Comparison of ENCODE assay signal across 8 mouse cellular contexts in genomic region chr1:177322745-177323299, GRCm38 (mm10).
DNase-seq lines count a peak whose midpoint lies in the region; ATAC-seq and TF ChIP-seq lines count a peak whose summit lies in the region.

No protein-coding gene starts in this region.

- no peaks in the 10 kb centered on the region for H3K9me3 ChIP-seq in kidney, embryonic 15.5 days (replicated peaks)
- H3K9me3 ChIP-seq in intestine, postnatal 0 days (ENCODE audit: control insufficient read depth) = no peaks in the 10 kb centered on the region
- peaks cover 26% of the 10 kb centered on the region for H3K9me3 ChIP-seq in megakaryocyte, embryonic 14.5 days

- peak overlapping the region; percentile 53 for H3K4me3 ChIP-seq in kidney, embryonic 15.5 days (replicated peaks)
- peak overlapping the region; percentile 50 for H3K4me3 ChIP-seq in bone marrow macrophage, adult 2 months (ENCODE audit: insufficient read depth, low read length)
- peak overlapping the region; percentile 37 for H3K4me3 ChIP-seq in embryonic fibroblast, embryonic 13.5 days (ENCODE audit: insufficient read depth, low read length)
- H3K4me3 ChIP-seq in intestine, postnatal 0 days (ENCODE audit: low read depth, low read length) = peak overlapping the region; percentile 39
- H3K4me3 ChIP-seq in megakaryocyte, embryonic 14.5 days (replicated peaks) = peak overlapping the region; percentile 91

- peaks cover 12% of the 10 kb centered on the region for H3K4me1 ChIP-seq in kidney, embryonic 15.5 days
- H3K4me1 ChIP-seq in bone marrow macrophage, adult 2 months (ENCODE audit: control insufficient read depth, insufficient read depth, low read length) = peaks cover 16% of the 10 kb centered on the region
- no peaks in the 10 kb centered on the region for H3K4me1 ChIP-seq in embryonic fibroblast, embryonic 13.5 days (ENCODE audit: control insufficient read depth, insufficient read depth, low read length)
- no peaks in the 10 kb centered on the region for H3K4me1 ChIP-seq in intestine, postnatal 0 days (replicated peaks; ENCODE audit: control insufficient read depth, insufficient read depth, low read length)
- peaks cover 17% of the 10 kb centered on the region for H3K4me1 ChIP-seq in megakaryocyte, embryonic 14.5 days

- no peaks in the 10 kb centered on the region for H3K36me3 ChIP-seq in kidney, embryonic 15.5 days
- H3K36me3 ChIP-seq in intestine, postnatal 0 days (ENCODE audit: control insufficient read depth, insufficient read depth) = no peaks in the 10 kb centered on the region
- no peaks in the 10 kb centered on the region for H3K36me3 ChIP-seq in megakaryocyte, embryonic 14.5 days (replicated peaks; ENCODE audit: low read length)

- H3K27ac ChIP-seq in kidney, embryonic 15.5 days = no peak overlapping the region
- H3K27ac ChIP-seq in bone marrow macrophage, adult 2 months (ENCODE audit: insufficient read depth, low read depth, low read length) = no peak overlapping the region
- no peak overlapping the region for H3K27ac ChIP-seq in embryonic fibroblast, embryonic 13.5 days (ENCODE audit: insufficient read depth, low read length)
- no peak overlapping the region for H3K27ac ChIP-seq in intestine, postnatal 0 days (ENCODE audit: low read depth, low read length)

- ATAC-seq in kidney, embryonic 15.5 days (replicated peaks; ENCODE audit: low FRiP score) = peak; percentile 54
- ATAC-seq in intestine, postnatal 0 days = no peak

- DNase-seq in kidney, postnatal 14 days = no peak
- peak; percentile 47 for DNase-seq in right cerebral cortex, postnatal 4 days
- no peak for DNase-seq in spleen, postnatal 36 days (ENCODE audit: low spot score in 2 of 2)

- TF ChIP-seq CTCF in bone marrow macrophage, adult 2 months (IDR thresholded peaks at IDR 0.05; ENCODE audit: low read depth, low read length) = no peak
- TF ChIP-seq CTCF in embryonic fibroblast, embryonic 13.5 days (IDR thresholded peaks at IDR 0.05; ENCODE audit: borderline replicate concordance, insufficient read depth, low read length) = no peak
- TF ChIP-seq CTCF in intestine, postnatal 0 days (IDR thresholded peaks at IDR 0.05; ENCODE audit: low read depth) = no peak

- H3K4me2 ChIP-seq in kidney, embryonic 15.5 days = peak overlapping the region; percentile 95
- H3K4me2 ChIP-seq in intestine, postnatal 0 days (replicated peaks; ENCODE audit: low read depth) = peak overlapping the region; percentile 76

- no peaks in the 10 kb centered on the region for H3K27me3 ChIP-seq in kidney, embryonic 15.5 days
- H3K27me3 ChIP-seq in intestine, postnatal 0 days (replicated peaks; ENCODE audit: control insufficient read depth, insufficient read depth, low read length) = 0 out of 2 replicates have a peak, but pooled peaks cover 3% of the 10 kb centered on the region
- H3K27me3 ChIP-seq in megakaryocyte, embryonic 14.5 days (replicated peaks) = peaks cover 33% of the 10 kb centered on the region

- WGBS in kidney, embryonic 15.5 days = under 1% methylated on average over 40 of the region's 40 CpGs
- WGBS in intestine, postnatal 0 days = 2% methylated on average over 40 of the region's 40 CpGs

- TF ChIP-seq POLR2A in bone marrow macrophage, adult 2 months (IDR thresholded peaks at IDR 0.05; ENCODE audit: borderline replicate concordance, low read depth, low read length) = no peak
- TF ChIP-seq POLR2A in embryonic fibroblast, embryonic 13.5 days (IDR thresholded peaks at IDR 0.05; ENCODE audit: low read depth, low read length) = no peak

- peak overlapping the region; percentile 25 for H3K9ac ChIP-seq in kidney, embryonic 15.5 days
- H3K9ac ChIP-seq in intestine, postnatal 0 days (ENCODE audit: low read depth, low read length) = no peak overlapping the region

Comparison
In these comparisons a context has a peak if more than half of its experiments do, and no peak if none do; other contexts are left out.
1. H3K4me3 ChIP-seq: peak in every context shown above with its lines; median percentile 91 in megakaryocyte, embryonic 14.5 days; 53 in kidney, embryonic 15.5 days; 50 in bone marrow macrophage, adult 2 months; 39 in intestine, postnatal 0 days; 37 in embryonic fibroblast, embryonic 13.5 days.